Mouse (Mus musculus): ENCODE measurements around the gene Cyp2b23.
"Not testable (repeated sequence)": the region's sequence is repeated elsewhere in the genome, so short reads cannot be mapped to it uniquely, and the experiment has no call there.

Gene Cyp2b23

DNA sequence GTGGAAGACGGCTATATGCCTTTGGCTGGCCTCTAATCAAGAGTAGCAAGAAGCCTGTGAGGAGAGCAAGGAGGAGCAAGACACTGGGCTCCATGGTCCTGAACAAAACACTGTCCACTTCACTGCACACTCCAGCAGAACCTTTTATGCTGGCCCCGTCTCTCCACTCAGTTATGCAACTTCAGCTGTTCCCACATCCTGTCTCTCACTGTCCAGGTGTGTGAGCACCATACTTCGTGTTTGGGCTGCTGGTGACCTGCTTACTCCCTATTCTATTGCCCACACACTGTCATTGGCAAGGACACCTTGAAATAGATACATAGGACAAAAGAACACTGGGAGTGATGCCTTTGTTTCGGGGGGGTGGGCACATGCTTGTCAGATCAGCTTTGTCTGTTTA lies at the start of gene Cyp2b23:
Gene Cyp2b23 (minus strand): TSS at position 101 of the 400 bp plus-strand sequence.
- DNase-seq (ENCODE audit: low read depth) = no peak

DNA sequence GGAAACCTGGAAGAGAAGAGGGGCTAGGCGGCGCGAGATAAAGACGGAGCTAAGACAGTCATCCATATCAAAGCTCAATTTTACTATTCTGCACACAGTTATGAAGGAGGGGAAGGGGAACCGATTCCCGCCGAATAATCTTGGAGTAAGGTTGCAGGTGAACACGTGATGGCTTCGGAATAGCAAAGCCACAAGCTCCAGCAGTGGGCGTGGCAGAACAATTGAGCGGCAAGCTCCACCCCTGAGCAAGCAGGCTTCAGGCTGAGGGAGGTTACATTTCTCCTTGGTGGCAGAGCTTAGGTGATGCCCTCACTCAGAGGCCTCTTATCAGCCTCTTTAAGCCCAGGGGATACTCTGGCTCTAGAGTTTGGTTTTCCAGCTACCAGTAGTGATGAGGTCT lies 24.8 kb upstream of the Cyp2b23 start:
- no peak for DNase-seq (ENCODE audit: low read depth)

DNA sequence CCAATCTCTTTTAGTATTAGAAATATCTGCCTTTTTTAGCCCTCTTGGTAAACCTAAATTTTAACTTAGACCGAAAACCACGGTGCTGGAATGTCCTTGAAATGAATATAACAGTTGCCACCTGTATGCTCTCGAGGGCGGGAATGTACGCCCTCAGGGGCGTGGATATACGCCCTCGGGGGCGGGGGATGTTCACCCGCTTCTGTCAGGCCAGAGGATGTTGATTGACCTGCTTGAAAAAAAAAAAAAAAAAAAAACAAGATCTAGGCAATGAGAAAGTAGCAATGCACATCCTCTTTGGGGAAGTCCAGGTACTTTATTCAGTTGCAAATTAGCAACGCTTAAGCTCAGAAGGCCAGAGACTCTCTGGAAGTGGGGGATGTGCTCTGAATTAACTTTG lies 20.8 kb upstream of the Cyp2b23 start:
- DNase-seq (ENCODE audit: low read depth) = no peak

DNA sequence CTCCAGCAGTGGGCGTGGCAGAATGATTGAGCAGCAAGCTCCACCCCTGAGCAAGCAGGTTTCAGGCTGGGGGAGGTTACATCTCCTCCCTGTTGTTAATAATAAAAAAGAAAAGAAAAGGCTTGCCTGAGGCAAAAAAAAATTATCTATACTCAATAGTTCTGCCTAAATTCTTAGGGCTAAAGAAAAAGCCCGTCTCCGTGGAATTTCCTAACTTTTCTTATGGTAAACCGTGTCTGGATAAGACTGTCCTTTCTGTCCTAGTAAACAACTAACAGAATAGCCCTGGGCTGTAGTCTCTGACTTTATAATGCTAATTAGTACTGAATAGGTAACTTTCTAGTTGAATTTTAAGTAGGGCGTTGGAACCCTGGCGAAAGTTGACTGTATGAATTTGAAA lies 20.0 kb upstream of the Cyp2b23 start:
- not testable (repeated sequence) for DNase-seq (ENCODE audit: low read depth)

DNA sequence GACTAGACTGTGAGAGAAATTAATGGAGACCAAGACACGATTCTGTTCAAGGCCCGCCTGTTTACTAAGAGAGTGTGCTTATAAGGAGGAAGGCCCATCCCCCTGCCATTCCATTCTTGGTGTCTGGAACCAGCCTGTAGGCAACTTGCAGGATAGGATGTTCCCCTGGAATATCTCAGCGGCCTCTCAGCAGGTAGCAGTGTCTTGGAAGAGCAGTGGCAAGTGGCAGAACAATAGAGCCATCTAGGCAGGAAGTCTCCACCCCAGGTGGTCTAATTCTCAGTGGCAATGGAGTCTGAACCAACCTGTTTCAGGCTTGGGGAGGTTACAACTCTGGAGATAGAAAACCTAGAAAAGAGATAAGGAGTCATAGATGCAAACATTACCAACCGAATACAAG lies 13.9 kb upstream of the Cyp2b23 start:
- DNase-seq (ENCODE audit: low read depth) = no peak

DNA sequence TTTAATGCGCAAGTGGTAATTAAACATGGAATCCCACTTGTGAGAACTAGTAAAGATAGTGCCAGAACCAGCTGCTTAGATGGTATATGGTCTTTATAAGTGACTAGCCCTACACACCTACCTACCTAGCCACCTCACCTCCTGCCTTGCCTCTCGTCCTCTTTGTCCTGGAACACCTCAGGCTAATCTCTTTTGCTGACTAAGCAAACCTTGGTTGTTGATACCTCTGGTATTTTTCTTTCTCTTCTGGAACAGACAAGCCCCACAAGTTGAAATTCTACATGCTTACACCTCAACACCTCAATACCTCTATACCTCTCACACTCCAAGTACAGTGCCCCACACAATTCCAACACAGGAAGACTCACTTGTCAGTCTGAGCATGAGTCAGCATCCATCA lies 524 bp downstream of the Cyp2b23 start:
- no peak for DNase-seq (ENCODE audit: low read depth)

DNA sequence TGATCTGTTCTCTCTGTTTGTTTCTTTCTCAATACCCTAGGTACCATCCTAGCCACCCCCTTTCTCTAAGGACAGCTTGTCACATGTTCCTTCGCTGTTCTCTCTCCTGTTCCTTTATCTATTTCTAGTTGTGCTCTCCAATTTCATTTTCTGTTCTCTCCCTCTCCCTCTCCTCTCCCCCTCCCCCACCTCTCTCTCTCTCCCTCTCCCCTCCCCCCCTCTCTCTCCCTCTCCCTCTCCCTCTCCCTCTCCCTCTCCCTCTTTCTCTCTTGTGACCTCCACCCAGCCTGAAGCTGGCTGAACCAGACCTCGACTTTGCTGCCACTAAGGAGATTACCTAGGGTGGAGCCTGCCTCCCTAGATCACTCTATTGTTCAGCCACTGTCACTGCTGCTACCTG lies 18.8 kb downstream of the Cyp2b23 start:
- not testable (repeated sequence) for DNase-seq (ENCODE audit: low read depth)

DNA sequence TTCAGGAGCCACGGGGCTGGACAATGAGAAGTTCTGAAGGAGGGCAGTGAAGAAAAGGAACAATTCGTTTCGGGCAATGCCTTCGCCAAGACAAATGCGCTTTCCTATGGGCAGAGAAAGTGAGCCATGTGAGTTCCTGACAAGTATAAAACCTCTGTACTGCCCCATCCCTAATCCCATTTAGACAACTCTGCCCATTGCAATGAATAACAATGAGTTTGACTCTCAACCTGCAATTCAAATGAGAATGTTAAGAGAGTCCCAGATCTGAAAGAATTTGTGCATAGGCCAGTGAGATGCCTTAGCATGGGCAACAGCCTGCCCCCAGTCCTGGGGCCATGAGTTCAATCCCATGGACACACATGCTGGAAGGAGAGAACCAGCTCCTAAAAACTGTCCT lies 20.2 kb downstream of the Cyp2b23 start:
- DNase-seq (ENCODE audit: low read depth) = no peak

DNA sequence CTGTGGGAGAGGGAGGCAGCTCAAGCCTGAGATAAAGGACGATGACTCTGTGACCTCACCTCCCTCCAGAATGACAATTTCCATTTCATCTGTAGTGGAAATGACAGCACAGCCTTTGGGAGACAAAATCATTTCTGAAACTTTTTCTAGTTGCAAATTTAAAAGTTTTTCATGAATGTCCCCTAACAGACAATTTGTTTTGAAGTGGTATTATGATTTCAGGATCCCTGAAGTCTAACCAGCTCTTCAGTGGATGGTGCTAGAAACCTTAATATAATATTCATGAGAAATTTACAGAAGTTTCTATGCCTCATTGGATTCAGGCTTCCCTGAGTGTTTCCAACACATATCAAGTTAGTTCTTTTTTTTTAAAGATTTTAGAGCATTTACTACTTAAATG lies 67.9 kb downstream of the Cyp2b23 start, which contains the start of gene Vmn1r185:
Gene Vmn1r185 (minus strand): TSS at position 101 of the 400 bp plus-strand sequence.
- not testable (repeated sequence) for DNase-seq (ENCODE audit: low read depth)
